Mouse (Mus musculus) CD4-positive, CD25-positive, alpha-beta regulatory T cell, adult 9 weeks (primary cell): ENCODE data around the gene Coro1b. TPM values are rescaled to one million over a fixed set of nuclear protein-coding genes. Genes with fewer than 3 reads are reported as not detected.

Source experiments
- polyA plus RNA-seq: library from polyadenylated mRNA; unstranded; fragments of 100-300 nt; shearing (Covaris generic); gene quantifications from one replicate; pipeline ENCODE4 v1.2.1, GENCODE M21; 2017

Gene Coro1b
- 424 TPM for polyA plus RNA-seq

DNA sequence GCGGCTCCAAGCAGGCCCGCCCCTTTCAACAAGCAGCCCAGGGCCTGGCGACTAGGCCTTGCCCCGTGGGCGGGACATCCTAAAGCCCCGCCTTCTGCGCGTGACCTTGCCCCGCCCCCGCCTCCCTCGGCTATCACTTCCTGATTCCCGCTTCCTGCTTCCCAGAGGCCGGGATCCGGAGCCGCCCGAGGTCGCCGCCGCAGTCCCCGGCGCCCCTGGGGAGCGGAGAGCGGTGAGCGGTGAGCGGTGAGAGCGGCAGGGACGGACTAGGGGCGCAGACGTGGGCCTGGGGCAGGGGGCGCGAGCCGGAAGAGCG, at the start of gene Coro1b:
Gene Coro1b, plus strand, starts transcription at position 129 of the 316 bp plus-strand sequence.

DNA sequence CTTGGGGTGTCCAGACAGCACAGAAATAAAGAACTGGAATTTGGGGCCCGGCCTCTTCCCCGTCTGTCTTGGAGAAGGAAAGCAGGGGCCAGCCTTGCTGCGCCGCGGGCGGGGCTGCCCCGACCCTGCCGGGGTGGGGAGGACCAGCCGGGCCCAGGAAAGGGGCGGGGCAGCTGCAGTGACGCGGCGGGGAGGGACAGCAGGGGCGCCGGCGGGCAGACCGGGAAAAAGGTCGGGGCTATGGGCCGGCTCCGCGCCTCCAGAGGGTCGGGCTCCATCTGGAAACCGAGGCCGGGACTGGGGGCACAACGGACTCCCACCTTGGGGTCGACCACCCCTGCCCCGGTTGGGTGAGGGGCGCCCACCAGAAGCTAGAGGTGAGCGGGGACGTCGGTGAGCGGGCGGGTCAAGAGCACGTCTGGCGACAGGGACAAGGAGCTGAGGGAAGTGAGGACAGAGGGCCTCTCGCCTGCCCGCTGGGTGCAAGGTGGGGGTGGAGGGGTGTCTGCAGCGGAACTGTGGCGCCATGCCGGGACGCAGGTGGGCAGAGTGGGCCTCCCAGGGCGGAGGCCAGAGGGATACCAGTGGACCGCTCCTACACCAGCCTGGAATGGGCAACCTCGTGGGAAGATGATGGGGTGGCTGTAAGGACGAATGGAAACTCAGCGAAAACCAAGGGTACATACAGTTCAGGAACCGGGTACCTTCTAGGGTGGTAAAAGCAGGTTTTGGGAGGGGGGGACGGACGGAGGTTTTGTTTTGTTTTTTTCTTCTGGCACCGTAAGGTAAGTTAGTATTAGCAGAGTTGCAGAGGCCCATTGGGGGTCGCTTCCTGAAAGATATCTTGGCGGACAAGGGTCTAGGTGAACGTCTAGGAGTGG, 48.3 kb upstream of the Coro1b start, which contains the start of gene Pitpnm1:
Gene Pitpnm1, plus strand, starts transcription at position 162 of the 881 bp plus-strand sequence.

DNA sequence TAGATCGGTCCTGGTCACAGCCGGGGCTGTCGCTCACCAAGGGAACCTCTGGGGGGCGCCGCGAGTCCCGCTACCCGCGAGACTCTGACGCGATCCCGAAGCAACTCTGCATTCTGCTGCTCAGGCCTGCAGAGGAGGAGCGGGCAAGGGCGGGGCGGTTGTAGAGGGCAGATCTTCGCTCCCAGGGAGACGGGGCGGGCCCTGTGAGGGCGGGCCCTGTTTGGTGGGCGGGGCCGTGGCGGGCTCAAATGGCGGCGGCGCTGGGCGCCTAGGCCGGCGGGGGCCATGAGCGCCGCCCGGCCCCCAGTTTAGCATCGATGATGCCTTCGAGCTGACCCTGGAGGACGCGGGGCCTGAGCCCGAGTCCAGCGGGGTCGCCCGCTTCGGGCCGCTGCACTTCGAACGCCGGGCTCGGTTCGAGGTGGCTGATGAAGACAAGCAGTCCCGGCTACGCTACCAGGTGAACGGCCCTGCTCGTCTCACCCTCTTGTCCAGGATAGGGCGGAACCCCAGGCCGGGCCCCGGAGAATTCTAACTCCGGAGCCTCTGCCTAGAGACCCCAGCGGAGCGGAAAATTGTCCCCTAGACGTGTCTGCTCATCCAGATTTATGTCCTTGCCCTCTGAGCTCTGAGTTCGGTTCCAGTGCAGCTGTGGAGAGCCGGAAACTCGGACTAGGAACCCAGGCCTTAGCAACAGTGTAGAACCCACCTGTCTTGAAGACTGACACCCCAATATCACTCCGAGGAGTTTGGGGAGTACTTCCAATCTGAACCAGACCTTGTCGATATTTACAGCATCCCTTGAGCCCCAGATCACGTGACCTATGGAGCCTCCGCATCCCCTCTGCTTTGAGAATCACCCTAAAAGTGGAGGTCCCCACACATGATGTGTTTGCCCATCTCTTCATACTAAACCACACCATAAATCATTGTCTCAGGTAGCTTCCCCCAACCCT, 22.4 kb upstream of the Coro1b start, which contains the start of gene Aip:
Gene Aip, minus strand, starts transcription at position 118 of the 956 bp plus-strand sequence.

DNA sequence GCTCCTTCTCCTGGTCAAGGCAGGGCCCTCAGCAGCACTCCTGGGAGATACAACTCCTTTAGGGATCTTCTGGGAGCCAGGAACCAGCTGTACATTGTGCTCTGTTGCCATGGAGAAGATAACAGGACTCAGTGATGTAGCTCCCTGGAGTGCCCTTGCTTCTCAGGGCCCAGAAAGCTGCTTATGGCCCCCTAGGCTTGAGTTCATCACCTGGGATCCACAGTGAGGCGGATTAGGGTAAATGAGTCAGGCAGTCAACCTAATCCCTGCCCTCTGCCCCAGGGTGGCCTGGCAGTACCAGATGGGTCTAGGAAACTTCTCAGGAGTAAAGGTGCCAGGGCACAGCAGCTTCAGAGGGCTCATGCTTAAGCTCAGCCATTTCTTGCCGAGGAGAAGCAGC, 9.0 kb upstream of the Coro1b start, which contains the start of gene Gpr152:
Gene Gpr152, plus strand, starts transcription at position 342 of the 400 bp plus-strand sequence.

DNA sequence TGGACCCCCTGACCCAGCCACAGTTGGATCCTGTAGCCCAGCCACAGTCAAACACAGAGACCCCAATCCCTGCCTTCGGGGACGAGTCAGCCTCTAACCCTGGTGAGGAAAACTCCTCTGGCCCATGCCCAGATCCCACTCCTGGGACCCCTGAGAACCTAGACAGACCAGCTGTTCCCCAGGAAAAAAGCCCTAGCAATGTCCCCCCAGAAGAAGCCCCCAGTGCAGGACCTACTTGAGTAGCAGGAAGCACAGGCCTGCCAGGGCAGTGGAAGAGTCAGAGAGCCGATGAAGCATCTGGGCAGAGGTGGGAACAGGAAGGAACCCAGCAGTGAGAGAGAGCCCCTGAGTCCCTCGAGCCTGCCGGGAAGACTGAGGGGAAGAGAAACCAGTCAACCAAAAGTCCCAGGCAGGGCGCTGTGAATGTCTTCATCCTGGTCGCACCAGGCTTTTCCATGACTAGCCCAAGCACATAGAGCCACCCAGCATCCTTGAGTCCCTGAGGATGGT, 4.6 kb upstream of the Coro1b start, which contains the start of gene Cabp4:
Gene Cabp4, minus strand, starts transcription at position 275 of the 510 bp plus-strand sequence.

DNA sequence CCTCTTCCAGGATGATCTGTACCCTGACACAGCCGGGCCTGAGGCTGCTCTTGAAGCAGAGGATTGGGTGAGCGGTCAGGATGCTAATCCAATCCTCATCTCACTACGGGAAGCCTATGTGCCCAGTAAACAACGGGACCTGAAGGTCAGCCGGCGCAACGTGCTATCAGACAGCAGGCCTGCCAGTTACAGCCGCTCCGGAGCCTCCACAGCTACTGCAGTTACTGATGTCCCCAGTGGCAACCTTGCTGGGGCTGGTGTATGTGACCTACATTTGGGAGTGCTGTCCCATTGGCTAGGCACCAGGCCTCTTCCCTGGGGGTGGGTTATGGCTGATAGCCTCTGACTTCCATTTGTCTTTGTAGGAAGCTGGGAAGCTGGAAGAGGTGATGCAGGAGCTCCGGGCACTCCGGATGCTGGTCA, 4.8 kb downstream of the Coro1b start, which contains the start of gene Ptprcap:
Gene Ptprcap, plus strand, starts transcription at position 373 of the 423 bp plus-strand sequence.

DNA sequence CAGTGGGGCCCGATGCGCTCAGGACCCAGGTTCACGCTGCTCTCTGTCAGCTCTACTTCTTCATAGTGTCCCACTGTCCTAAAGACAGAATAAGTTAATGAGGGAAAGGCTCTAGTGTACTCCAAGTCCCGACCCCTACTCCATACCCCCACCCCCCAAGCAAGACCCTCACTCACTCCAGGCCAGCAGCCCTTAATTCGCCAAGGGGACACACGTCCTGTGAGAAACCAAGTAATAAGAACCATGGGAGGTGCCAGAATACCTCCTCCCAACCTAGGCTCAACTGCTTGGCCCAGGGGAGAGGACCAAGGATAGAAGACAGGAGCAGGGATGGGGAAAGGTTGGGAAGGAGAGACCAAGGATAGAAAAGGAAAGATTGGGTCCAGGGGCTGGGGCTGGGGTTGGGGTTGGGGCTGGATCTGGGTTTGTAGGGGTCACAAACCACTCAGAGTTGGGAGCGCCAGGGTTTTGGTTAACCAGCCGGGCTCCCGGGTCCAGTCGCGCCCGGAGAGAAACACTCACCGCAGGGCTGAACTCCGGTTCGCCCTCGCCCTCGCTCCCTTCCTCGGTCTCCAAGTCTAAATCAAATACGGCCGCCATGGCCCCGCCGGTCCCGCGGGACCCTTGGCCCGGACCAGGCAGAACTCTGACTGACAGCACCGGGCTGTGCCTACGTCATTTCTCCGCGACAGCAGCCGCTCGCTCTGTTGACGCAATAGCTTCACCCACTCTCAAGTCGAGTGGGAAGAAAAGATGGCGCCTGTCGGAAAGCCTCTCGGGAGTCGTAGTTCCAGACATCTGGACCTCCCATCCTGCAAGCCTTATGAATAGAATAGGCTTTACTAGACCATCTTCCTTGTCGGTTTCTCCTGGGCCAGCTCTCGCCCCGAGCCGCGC, 14.5 kb downstream of the Coro1b start, which contains the start of gene Rps6kb2:
Gene Rps6kb2, minus strand, starts transcription at position 709 of the 897 bp plus-strand sequence.

DNA sequence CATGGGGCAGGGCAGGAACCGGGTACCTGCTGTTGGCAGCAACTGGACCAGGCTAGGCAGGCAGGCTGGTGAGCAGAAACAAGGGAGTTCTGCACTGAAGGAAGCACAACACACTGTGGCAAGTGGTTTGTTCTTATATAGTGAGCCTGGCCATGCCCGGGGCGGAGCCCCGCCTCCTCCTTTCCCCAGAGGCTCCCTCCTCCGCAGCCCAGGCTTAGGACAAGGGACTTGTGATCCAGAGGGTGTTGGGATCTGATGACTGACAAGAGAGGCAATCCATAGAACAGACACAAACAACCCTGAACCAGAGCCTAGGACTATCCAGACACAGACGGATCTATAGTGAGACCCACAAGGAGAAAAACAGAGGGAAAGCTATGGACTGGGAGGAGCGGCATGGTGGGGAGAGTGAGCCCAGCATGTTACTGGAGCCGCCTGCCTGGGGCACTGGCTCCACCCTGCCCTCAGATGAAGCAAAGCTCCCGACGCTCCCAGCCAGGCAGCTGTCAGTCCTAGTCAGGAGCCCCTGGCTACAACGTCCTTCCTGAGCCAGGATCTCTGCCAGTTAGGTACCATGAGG, 27.0 kb downstream of the Coro1b start, which contains the start of gene Carns1:
Gene Carns1, minus strand, starts transcription at position 112 of the 580 bp plus-strand sequence.

DNA sequence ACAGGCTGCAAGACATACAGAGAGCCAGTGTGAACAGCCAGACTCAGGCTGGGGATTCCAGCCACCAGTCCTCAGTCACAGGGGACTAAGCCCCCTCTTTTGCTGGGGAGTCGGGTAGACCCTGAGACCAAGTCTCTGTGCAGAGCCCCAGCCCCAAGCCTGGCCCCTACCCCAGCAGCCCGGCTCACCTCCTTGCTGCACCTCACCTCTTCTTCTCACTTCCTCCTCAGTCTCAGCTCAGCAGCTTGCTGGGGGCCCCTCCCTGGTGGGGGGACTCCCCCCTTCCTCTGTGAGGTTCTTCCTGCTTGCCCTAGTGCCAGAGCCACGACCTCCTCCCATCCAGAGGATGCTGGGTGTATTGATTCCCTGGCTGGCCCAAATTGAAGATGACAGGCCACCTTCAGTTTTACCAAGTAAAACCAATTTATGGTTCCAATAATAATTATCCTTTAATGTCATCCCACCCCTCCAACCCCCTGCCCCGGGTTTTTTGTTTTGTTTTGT, 42.5 kb downstream of the Coro1b start, which contains the start of gene Tbc1d10c:
Gene Tbc1d10c, minus strand, starts transcription at position 454 of the 504 bp plus-strand sequence.

DNA sequence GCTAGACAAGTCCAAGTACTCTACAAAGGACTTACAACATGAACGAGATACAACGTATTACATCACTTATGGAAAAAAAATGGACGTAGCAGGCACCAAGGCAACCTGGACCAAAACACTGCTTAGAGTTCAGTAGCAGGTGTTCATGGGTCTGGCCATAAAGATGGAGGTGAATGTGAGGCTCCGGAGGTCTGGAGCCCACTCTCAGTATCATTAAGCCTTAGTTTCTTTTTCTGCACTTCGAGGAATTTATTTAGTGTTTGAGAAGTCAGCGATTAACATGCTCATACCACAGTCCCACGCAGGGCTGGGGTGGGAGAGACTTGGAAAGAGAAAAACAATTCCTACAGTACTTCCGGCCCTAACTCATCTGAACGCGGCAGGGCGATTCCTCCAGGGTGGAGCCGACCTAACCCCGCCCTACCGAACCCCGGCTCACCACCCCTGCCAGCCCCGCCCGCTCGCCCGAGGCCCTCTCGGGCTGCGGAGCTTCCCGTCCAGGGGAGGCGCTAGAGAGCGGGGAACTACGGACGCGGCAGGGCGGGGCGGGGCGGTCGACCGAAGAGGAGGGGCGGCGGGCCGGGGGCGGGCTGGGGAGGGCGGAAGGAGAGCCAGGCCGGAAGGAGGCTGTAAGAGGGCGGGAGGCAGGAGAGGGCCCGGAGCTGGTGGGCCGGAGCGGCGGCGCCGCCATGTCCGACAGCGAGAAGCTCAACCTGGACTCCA, 43.3 kb downstream of the Coro1b start, which contains the start of gene Ppp1ca:
Gene Ppp1ca, plus strand, starts transcription at position 538 of the 723 bp plus-strand sequence.

DNA sequence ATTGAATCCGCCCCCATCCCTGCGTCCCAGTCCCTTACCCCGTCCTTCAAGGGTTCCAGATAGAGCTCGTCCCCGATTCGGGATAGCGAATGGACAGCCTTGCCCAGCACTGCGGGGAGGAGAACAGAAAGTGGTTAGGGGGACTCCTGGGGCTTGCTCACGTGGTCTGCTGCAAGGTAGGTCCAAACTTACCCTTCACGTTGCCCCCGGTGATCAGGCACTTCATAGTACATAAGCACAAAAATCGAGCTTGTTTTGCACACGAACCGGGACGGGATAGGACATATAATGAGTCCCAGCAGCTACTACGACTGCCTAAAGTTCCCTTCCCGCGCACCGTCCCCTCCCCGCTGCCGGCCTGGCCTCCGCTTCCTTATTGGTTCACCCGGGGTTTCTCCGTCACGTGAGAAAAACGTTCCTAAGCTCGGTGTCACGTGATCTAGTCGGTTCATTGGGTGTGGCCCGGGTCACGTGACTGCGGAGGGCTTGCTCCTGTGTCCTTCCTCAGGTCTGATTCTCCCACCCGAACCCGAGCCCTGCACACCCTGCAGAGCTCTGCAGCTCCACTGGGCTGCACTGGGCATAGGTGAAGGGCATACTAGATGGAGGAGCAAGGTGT, 53.0 kb downstream of the Coro1b start, which contains the start of gene Rad9a:
Gene Rad9a, minus strand, starts transcription at position 372 of the 619 bp plus-strand sequence.

Other genes with a start within 250 kb of the Coro1b start
- 63.1 TPM for gene Tcirg1, start 241.5 kb upstream of the Coro1b start, polyA plus RNA-seq
- 259 TPM for gene Ndufs8, start 235.8 kb upstream of the Coro1b start, polyA plus RNA-seq
- 0.29 TPM for gene Aldh3b1, start 218.8 kb upstream of the Coro1b start, polyA plus RNA-seq
- gene Unc93b1, start 213.4 kb upstream of the Coro1b start, polyA plus RNA-seq, result 47.5 TPM
- not detected for gene Aldh3b3, start 190.0 kb upstream of the Coro1b start, polyA plus RNA-seq
- not detected for gene Aldh3b2, start 176.3 kb upstream of the Coro1b start, polyA plus RNA-seq
- gene Acy3, start 162.0 kb upstream of the Coro1b start, polyA plus RNA-seq, result 0.71 TPM
- not detected for gene Tbx10, start 155.9 kb upstream of the Coro1b start, polyA plus RNA-seq
- 9.1 TPM for gene Nudt8, start 148.0 kb upstream of the Coro1b start, polyA plus RNA-seq
- gene Gm49405, start 148.0 kb upstream of the Coro1b start, polyA plus RNA-seq, result 1.4 TPM
- gene Doc2g, start 145.3 kb upstream of the Coro1b start, polyA plus RNA-seq, result 2.1 TPM
- 169 TPM for gene Ndufv1, start 135.8 kb upstream of the Coro1b start, polyA plus RNA-seq
- 708 TPM for gene Gstp1, start 110.6 kb upstream of the Coro1b start, polyA plus RNA-seq
- 3.2 TPM for gene Gstp2, start 102.6 kb upstream of the Coro1b start, polyA plus RNA-seq
- gene Gstp3, start 89.0 kb upstream of the Coro1b start, polyA plus RNA-seq, result 149 TPM
- not detected for gene Cabp2, start 67.0 kb upstream of the Coro1b start, polyA plus RNA-seq
- 1,029 TPM for gene Cdk2ap2, start 51.4 kb upstream of the Coro1b start, polyA plus RNA-seq
- gene Pitpnm1, start 48.6 kb upstream of the Coro1b start, polyA plus RNA-seq, result 346 TPM
- gene Aip, start 22.8 kb upstream of the Coro1b start, polyA plus RNA-seq, result 228 TPM
- not detected for gene Gpr152, start 8.8 kb upstream of the Coro1b start, polyA plus RNA-seq
- gene Cabp4, start 4.6 kb upstream of the Coro1b start, polyA plus RNA-seq, result 0.38 TPM
- gene Ptprcap, start 5.0 kb downstream of the Coro1b start, polyA plus RNA-seq, result 1,706 TPM
- 58.8 TPM for gene Rps6kb2, start 14.7 kb downstream of the Coro1b start, polyA plus RNA-seq
- 11.0 TPM for gene Carns1, start 26.9 kb downstream of the Coro1b start, polyA plus RNA-seq
- 828 TPM for gene Tbc1d10c, start 42.7 kb downstream of the Coro1b start, polyA plus RNA-seq
- 1,287 TPM for gene Ppp1ca, start 43.4 kb downstream of the Coro1b start, polyA plus RNA-seq
- gene Rad9a, start 53.0 kb downstream of the Coro1b start, polyA plus RNA-seq, result 82.8 TPM
- 39.2 TPM for gene Clcf1, start 65.6 kb downstream of the Coro1b start, polyA plus RNA-seq
- gene AC109138.7, start 65.7 kb downstream of the Coro1b start, polyA plus RNA-seq, result not detected
- gene Pold4, start 83.3 kb downstream of the Coro1b start, polyA plus RNA-seq, result 139 TPM
- gene Ssh3, start 120.6 kb downstream of the Coro1b start, polyA plus RNA-seq, result 1.5 TPM
- gene Ankrd13d, start 134.5 kb downstream of the Coro1b start, polyA plus RNA-seq, result 3.8 TPM
- gene Grk2, start 157.6 kb downstream of the Coro1b start, polyA plus RNA-seq, result 52.5 TPM
- 64.3 TPM for gene Kdm2a, start 249.7 kb downstream of the Coro1b start, polyA plus RNA-seq